Mouse (Mus musculus): Measurements from ENCODE around the gene Prdm11.

Prdm11 gene

DNA sequence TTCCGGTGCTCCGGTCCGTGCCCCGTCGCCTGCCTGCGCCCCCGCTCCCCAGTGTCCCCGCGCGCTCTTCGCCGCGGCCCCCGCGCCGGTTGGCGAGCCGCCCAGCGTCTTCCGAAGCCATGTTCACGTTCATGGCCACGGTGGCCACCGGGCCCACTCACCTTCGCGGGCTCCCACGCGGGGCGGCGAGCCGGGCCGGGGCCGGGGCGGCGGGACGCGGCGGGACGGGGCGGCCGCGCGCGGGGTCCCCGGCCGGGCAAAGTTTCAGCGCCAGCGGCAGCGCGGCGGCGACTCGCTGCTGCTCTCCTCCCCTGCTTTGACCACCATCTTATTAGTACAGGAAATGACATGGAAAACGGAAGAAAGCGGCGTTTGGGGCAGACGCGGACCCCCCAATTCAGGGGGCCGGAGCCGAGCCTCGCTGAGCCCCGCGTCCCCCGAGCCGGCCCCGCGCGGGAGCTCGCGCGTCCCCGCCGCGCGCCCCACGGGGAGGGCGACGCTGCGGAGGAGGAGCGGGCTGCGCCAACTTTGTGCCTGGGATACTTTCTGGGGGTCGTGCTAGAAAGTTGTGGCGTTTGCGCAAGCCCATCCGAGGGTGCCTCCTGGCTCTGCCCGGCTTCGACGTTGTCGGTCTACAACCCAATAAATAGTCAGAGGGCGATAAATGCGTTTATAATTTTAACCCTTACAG is at the start of gene Prdm11:
Gene Prdm11, minus strand, starts transcription at position 350 of the 691 bp plus-strand sequence.
- peak; percentile 61 for DNase-seq

DNA sequence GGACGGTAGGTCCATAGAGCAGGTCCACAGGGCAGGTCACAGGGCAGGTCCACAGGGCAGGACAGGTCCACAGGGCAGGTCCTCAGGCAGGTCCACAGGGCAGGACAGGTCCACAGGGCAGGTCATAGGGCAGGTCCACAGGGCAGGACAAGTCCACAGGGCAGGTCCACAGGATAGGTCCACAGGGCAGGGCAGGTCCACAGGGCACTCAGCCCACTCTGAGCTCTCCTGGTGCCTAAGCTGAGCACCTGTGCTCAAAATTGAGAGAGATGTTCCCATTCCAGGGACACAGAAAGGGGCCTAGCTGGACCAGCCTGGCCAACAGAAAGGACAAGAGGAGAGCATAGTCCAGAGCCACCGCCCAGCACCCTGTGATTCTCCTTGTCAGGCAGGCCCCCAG is 46.4 kb upstream of the Prdm11 start:
- DNase-seq: no peak

DNA sequence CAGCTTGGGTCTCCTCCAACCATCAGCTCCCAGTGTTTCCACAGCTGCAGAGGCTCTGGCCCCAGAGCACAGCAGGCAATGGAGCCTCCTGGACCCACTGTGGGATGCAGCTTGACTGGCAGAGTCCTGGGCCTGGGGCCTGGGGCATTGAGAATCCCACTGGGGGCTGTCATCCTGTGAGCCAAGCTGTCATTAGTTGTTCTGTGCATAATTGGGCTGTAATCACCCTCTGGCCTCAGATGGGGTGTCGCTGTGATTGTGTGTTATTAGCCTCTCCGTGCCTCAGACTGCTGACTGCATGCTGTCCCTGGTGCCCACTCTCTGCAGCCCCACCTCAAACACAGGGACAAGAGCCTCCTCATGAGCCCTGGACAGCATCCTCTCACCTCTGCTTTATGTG is 45.7 kb upstream of the Prdm11 start:
- no peak for DNase-seq

DNA sequence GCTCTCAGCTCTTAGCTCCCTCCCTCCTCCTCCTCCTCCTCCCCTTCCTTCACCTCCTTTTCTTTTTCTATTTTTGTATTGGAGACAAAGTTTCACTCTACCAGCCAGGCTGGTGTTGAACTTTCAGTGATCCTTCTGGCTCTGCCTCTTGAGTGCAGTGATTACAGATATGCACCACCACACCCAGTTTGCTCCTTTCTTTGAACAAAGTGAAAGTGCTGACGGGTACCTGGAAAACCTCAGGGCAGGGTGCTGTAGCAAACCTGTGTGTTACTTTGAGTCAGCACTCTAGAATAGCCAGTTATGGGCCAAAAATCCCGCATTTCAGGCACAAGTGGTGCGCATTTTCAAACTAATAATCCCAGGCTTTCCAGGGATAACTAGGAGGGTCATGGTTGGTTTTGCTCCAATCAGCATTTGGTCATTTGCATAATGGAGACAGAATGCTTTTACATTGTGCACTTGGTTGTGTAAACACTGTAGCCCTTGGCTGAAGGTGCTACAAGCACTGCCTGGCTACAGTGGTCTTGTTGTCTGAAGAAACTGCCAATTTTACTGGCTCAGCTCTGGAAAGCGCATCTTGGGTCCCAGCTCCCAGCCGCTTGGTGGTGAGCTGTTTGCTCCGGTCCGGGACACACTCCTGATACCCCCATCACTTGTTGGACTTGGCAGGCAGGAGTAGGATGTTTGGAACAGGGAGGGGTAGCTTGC is 43.6 kb upstream of the Prdm11 start:
- DNase-seq: no peak

DNA sequence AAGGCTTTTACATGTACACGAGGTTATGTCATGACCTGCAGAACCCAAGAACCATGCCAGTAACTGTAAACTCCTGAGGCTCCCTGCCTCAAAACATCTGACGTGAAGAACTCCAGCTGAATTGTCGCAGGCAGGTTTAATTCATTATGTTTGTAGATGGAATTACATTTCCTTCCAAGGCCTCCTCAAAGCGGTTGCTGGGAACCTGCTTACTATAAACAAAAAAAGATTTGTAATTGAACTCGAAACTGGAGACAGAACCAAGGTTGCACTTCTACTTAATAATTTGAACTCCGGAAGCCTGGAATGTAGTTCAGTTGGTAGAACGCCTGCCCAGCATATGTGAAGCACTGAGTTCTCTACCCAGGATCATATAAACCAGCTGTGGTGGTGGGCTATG is 42.0 kb upstream of the Prdm11 start:
- DNase-seq: no peak

DNA sequence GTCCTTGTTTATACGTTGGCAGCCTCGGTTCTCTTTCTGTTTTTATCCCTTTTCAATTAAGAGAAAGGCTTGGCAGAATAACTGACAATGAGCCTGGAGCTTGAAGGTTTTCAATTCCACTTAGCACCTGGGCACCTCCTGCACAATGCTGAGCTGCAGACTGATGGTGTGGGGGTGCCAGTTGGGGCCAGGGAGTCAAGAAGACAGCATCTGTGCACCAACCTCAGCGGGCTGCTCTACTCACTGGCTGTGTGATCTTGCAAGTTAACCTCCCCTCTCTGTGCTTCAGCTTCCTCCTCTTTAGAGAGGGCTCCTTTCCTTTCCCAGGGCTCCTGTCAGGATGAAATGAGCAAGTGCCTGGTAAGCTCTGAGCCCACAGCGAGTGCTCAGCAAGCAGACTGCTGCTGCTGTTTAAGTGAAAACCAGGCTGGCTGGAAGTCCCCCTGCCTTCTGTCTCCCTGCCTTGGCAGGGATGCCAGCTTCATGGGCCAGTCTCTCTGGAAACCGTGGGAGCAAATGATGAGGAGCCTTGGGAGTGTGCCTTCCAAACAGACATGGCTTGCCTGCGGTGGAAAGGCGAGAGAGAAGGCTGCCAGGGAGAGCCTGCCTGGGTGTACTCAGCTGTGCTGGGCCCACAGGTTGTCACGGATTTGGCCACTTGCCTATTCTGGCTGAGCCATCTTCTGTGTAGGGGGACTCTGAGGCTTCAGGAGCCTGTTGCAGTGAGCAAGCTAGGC is 39.5 kb upstream of the Prdm11 start:
- DNase-seq: no peak

DNA sequence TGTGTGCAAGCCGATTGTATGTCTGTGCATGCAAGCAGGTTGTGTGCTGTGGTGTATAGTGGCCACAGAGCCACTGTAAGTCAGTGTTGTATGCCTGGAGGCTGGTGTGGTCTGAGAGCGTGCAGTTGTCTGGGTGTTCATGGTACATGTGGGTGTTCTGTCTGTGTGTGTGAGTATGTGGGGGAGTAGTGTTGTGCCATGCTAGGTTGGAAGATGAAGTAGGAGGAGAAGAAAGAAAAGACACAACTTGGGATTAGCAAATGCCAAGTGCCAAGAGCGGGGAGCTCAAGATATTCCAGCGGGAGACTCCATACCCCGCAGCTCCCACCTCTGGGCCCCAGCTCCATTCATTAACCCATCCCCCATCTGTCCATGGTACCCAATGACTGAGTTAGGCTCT is 38.5 kb upstream of the Prdm11 start:
- DNase-seq: no peak

DNA sequence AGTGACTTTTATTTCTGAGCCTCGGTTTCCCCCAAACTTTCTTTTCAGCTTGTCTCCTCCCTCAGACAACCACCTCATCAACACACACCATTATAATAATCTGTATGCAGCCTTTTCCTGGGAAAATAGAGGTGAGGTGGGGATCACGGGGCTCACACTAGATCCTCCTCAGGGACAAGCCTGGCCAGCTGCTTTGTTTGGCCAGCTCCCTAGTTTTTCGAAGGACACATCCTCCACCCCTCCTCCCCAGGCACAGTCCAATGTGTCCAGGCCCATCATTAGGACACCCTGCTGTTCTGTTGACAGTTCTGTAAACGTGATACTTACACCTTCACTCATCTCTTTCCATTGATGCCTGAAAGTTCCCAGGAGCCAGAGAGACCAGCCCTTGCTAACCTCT is 37.4 kb upstream of the Prdm11 start:
- DNase-seq: no peak

DNA sequence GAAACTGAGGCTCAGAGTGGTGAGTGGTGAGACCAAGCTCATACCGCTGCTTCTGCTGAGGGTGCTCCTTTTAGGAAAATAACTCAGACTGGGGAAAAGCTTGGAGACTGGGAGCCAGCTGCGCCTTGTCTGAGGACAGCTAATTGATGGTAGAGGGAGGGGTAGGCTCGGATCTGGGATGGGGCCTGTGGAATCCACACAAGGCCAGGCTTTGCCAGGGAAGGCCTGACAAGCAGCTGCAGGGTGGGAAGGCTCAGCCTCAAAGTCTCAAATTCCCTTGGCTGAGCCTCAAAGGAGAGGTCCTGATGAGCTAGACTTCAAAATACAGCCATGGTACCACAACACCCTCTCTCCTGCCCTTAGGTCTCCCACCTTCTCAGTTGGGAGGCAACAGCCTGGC is 36.9 kb upstream of the Prdm11 start:
- DNase-seq: peak; percentile 80

DNA sequence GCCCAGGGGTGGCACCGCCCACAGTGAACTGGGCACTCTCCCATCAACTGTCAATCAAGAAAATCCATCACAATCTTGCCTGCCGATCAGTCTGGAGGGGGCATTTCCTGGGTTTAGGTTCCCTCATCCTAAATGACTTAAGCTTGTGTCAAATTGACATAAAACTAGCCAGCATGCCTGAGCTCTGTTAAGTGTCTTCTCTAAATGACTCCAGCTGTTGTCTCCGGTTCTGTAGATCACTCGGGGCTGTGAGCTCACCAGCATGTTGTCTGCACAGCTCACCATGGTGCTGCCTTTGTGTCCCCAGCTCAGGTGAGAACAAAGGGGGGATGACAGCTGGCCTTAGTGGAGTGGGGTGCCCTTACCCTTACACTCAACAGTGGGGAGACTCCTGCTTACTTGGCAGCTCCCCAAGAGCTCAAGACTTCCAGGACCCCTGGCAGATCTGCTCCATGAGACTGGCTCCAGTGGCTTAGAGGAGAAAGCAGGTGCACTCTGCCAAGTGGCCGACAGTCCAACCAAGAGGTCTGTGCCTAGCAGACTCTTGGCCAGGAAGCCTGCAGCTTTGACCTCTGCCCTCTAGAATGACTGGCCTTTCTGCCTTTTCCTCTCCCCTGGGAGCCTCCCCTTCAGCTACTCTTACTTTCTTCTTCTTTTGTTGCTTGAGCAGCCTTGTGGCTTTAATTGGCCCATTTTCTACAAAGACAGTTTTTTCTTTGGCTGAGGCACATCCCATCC is 35.1 kb upstream of the Prdm11 start:
- peak; percentile 56 for DNase-seq

DNA sequence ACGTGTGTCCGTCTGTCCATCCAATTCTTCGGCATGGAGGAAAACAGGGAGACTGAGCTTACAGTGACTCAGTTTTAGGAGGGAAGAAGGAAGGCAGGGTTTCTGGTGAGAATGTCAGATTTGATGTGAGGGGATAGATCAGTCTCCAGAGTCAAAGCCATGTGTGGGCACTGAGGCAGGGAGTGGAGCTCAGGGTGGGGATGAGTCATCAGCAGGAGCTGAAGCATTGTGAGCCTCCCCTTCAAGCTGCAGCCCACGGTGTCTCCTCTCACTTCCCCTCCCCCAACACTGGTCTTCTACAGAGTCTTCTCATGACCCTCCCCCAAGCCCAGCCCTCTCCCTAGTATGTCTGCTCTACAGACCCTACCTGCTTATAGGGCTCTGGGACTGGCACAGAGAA is 33.4 kb upstream of the Prdm11 start:
- no peak for DNase-seq

DNA sequence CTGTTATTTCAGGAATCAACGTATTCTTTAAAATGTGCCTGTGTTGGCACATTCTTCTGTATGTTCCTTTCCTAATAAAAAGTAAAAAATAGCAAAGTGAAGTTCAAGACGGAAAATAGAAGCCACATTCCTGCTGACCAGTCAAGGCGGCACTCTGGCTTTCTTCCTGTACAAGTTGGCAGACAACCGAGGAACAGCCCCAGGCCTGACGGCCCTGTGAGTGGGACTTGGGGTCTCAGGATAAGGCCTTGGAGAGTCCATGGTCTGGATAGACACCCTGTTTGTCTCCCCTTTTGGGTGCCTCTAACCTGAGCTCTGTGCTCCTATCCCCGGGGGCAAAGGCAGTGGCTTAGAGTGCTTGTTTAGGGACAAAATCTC is 30.6 kb upstream of the Prdm11 start:
- DNase-seq: no peak

DNA sequence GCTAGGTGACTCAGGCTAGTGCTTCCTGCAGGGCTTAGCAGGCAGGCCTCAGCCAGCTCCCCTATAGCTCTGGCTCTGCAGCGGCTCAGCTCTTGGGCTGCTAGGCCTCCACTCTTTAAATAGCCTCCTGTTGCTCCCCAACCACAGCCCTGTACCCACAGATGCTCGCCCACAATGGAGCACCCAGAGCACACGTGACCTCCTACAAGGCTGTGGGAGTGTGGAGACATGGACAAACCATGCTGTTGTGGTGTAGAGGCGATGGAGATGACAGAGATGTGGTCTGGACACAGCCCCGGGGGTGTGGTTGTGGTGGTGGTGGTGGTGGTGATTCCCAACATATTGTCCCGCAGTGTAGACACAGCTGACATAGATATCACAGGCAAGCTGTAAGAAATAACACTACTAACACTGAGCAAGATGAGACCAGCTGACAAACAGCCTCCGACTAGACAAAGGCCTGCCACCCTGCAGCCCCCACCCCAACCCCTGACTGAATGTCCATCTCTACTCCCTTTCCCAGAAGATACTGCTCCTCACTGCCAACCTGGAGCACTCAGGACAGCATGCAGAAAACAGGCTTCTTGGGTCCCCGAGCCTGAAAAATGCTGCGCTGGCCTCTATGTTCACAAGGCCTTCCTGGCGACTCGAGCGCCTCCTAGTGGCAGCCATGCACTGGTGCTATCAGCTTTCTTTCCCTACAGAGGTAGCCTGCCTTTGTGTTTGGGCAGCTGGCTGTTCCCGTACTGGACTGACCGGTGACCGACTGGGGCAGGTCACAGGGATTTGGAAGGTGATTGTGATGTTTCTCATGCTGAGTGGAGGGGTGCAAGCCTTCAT is 30.0 kb upstream of the Prdm11 start:
- DNase-seq: peak; percentile 82

DNA sequence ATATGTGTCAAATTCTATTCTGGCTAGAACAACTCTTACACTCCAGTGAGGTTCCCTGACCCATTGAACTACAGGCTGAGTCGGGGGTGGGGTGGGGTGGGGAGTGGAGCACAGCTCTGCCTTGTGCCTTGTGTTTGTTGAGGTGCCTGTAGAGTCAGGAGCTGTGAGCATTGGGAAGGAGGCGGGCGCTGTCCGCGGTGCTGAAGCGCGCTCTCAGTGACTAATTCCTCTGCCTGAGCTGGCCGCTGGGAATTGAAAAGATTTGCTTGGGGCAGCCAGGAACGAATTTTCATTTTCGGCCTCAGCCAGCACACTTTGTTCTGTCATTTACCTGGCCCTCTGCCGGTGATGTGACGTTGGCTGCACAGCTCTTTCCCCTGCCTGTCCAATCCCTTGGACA is 25.7 kb upstream of the Prdm11 start:
- peak; percentile 94 for DNase-seq

DNA sequence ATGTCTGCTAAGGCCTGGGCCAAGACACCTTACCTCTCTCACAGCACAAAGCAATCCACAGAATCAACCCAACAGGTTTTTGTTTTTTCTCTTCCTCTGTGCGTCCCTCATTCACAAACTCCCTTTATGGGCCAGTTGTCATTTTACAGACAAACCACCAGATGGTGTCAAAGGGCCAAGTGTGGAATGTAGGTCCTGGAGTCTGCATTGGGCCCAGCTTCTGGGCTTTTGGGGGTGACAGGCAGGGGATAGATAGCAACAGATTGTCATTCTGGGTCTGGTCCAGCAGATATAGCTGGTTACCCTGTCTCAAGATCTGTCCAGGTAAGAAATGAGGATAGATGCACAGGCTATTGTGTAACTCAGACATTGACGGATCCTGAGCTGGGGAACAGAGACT is 23.0 kb upstream of the Prdm11 start:
- no peak for DNase-seq

DNA sequence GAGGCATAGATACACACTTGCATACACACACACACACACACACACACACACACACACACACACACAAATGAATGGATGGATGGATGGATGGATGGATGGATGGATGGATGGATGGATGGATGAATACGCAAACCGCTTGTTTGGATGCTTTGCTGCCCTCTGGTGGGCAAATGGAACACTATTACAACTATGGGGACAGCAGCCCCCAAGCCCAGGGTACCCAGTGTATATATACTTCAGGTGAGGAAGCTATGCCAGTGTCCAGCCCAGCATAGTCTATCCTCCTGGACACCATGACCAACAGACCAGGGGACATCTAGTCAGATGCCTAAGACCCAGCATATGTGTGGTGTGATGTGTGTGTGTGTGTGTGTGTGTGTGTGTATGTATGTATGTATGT is 17.4 kb upstream of the Prdm11 start:
- DNase-seq: peak; percentile 81

DNA sequence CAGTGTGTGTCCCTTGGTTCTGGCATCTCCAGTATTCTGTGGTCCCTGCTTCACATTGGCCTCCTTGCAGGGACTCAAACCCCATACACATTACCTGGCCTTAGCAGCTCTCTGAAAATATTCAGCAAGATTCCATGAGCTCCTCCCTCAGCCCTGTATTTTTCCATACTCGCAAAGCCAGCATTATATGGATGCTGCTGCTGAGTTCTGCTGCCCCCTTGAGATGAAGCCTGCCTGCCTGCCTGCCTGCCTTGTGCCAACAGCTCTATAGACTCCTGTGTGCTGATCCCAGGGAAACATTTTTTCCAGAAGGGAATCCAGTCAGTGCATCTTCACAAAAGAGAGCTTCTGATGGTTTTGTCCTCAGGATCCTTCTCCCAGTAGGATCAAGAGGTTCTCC is 5.9 kb upstream of the Prdm11 start:
- no peak for DNase-seq

DNA sequence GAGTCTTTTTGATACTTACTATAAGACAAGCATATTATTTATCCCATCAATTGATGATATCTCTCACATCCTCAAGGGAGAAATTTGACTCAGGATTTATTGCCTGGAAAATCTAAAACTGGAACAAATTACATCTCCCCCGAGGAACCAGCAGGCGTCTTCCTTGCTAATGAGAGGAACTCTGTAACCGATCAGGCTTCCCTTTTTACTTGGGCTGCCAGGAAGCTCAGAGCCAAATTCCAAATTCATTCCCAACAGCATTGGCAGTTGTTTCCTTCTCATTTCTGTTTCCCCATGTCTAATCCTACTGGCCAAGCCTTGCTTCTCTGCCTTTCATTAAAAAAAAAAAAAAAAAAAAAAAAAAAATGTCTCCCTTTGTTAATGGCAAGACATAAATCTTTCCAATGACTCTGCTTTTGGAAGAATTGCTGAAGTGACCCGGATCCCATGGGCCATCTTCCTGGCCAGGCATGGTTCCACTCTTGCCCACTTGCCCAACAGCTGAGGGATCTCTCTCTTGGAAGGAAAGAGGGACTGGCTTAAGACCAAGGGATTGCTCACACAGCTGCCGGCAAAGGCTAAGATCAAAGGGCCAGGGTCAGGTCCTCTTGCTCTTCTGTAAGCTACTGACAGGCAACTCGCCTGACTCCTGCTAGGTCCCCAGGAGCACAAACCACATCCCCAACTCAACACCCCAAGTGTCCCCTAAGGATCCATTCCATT is 2.8 kb upstream of the Prdm11 start:
- peak; percentile 52 for DNase-seq

DNA sequence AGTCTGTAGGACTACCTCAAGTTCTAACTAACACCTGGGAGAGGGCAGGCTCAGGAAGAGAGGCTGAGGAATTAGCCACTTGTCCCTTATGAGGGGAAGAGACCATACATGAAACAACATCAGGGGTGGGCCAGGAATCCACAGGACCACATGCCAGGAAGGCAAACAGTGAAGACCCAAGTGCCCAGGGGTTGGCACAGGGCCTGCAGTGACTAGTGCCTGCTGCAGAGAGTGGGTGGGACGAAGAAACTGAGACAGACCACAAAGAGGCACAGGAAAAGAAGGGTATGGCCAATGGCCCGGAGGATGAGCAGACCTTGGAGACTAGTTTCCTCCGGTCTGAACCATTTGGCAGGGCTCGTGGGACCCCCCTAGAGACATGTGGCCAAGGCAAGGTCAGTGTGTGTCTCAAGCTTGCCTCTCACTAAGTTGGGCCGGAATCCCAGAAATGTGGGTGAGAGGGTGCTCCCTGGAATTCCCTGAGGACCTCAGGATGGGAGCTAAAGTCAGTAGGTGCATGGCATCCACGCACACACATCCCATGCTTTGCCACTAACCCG is 1.6 kb upstream of the Prdm11 start:
- no peak for DNase-seq

DNA sequence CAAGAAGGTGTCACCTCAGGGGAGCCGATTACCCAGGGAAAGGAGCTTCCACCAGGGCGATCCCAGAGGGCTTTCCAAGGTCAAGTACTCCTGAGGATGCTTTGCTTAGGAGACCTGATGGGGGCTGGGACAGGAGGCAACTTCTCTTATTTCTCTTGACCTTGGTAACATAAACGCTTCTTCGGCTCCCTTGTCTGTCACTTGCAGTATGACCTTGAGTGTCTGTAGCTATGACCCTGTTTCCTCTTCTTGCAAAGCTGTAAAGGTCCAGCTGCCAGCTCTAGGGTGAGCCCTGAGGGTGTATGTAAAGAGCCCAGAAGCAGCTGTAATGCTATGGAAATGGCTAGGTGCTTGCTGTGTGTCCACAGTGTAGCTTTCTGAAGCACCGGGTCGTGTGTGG is 1.1 kb upstream of the Prdm11 start:
- no peak for DNase-seq

DNA sequence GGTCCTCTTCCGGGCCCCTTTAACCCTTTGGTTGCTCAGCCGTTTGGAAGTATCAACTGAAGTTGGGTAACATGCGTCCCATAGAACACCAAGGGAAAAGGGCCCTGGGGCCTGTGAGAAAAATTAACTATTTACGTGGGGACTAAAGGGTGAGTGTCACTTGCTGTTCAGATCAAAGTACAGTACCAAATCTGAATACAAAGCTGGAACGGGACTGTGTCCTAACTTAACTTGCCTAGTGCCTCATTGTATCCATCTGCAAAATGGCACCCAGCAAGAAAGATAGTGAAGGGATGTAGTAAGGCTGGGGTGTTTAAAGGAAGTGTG is 505 bp upstream of the Prdm11 start:
- no peak for DNase-seq
